Mouse (Mus musculus): Measurements from ENCODE around the gene Il11. TPM values are rescaled to one million over a fixed set of nuclear protein-coding genes. Genes with fewer than 3 reads are reported as not detected.

The Il11 gene
- total RNA-seq, 1 experiment from 2014 or later: not detected

GRCm38 (mm10) chr7:4749169-4749568 is 33.5 kb downstream of the Il11 start:
- ATAC-seq (replicated peaks; ENCODE audit: insufficient number of reproducible peaks, low FRiP score, low TSS enrichment, poor library complexity, severe bottlenecking): no peak

GRCm38 (mm10) chr7:4748321-4748720 is 34.3 kb downstream of the Il11 start:
- no peak for ATAC-seq (replicated peaks; ENCODE audit: insufficient number of reproducible peaks, low FRiP score, low TSS enrichment, poor library complexity, severe bottlenecking)

- no peak for ATAC-seq (replicated peaks; ENCODE audit: insufficient number of reproducible peaks, low FRiP score, low TSS enrichment, poor library complexity, severe bottlenecking)
Measured at GRCm38 (mm10) chr7:4747156-4747899, 35.3 kb downstream of the Il11 start.

GRCm38 (mm10) chr7:4746326-4746980 is 36.2 kb downstream of the Il11 start:
- no peak for ATAC-seq (replicated peaks; ENCODE audit: insufficient number of reproducible peaks, low FRiP score, low TSS enrichment, poor library complexity, severe bottlenecking)

- no peak for ATAC-seq (replicated peaks; ENCODE audit: insufficient number of reproducible peaks, low FRiP score, low TSS enrichment, poor library complexity, severe bottlenecking)
Measured at GRCm38 (mm10) chr7:4744886-4745285, 37.8 kb downstream of the Il11 start.

- no peak for ATAC-seq (replicated peaks; ENCODE audit: insufficient number of reproducible peaks, low FRiP score, low TSS enrichment, poor library complexity, severe bottlenecking)
Measured at GRCm38 (mm10) chr7:4743354-4743753, 39.3 kb downstream of the Il11 start.

GRCm38 (mm10) chr7:4742482-4742819 is 40.2 kb downstream of the Il11 start:
- ATAC-seq (replicated peaks; ENCODE audit: insufficient number of reproducible peaks, low FRiP score, low TSS enrichment, poor library complexity, severe bottlenecking): no peak

GRCm38 (mm10) chr7:4741672-4742481 is 40.8 kb downstream of the Il11 start:
- no peak for ATAC-seq (replicated peaks; ENCODE audit: insufficient number of reproducible peaks, low FRiP score, low TSS enrichment, poor library complexity, severe bottlenecking)

- ATAC-seq (replicated peaks; ENCODE audit: insufficient number of reproducible peaks, low FRiP score, low TSS enrichment, poor library complexity, severe bottlenecking): no peak
Measured at GRCm38 (mm10) chr7:4741151-4741550, 41.5 kb downstream of the Il11 start.

GRCm38 (mm10) chr7:4740309-4740727 is 42.3 kb downstream of the Il11 start:
- no peak for ATAC-seq (replicated peaks; ENCODE audit: insufficient number of reproducible peaks, low FRiP score, low TSS enrichment, poor library complexity, severe bottlenecking)

GRCm38 (mm10) chr7:4739544-4740275 is 42.9 kb downstream of the Il11 start, which contains the start of gene Kmt5c:
Kmt5c (plus strand) TSS chr7:4740115.
- peak; percentile 95 for ATAC-seq (replicated peaks; ENCODE audit: insufficient number of reproducible peaks, low FRiP score, low TSS enrichment, poor library complexity, severe bottlenecking)

- no peak for ATAC-seq (replicated peaks; ENCODE audit: insufficient number of reproducible peaks, low FRiP score, low TSS enrichment, poor library complexity, severe bottlenecking)
Measured at GRCm38 (mm10) chr7:4739041-4739543, 43.6 kb downstream of the Il11 start.

- no peak for ATAC-seq (replicated peaks; ENCODE audit: insufficient number of reproducible peaks, low FRiP score, low TSS enrichment, poor library complexity, severe bottlenecking)
Measured at GRCm38 (mm10) chr7:4732968-4733392, 49.7 kb downstream of the Il11 start.

GRCm38 (mm10) chr7:4731090-4731489 is 51.6 kb downstream of the Il11 start:
- ATAC-seq (replicated peaks; ENCODE audit: insufficient number of reproducible peaks, low FRiP score, low TSS enrichment, poor library complexity, severe bottlenecking): no peak

- ATAC-seq (replicated peaks; ENCODE audit: insufficient number of reproducible peaks, low FRiP score, low TSS enrichment, poor library complexity, severe bottlenecking): no peak
Measured at GRCm38 (mm10) chr7:4725169-4725568, 57.5 kb downstream of the Il11 start, which contains the start of gene Tmem150b. Tmem150b (minus strand) TSS chr7:4725249.

- peak; percentile 85 for ATAC-seq (replicated peaks; ENCODE audit: insufficient number of reproducible peaks, low FRiP score, low TSS enrichment, poor library complexity, severe bottlenecking)
Measured at GRCm38 (mm10) chr7:4724359-4724758, 58.3 kb downstream of the Il11 start.

GRCm38 (mm10) chr7:4723508-4723907 is 59.2 kb downstream of the Il11 start:
- ATAC-seq (replicated peaks; ENCODE audit: insufficient number of reproducible peaks, low FRiP score, low TSS enrichment, poor library complexity, severe bottlenecking): peak; percentile 62
